Mouse (Mus musculus): ENCODE results near the gene Abr.

The Abr gene

GRCm38 (mm10) chr11:76622152-76622565 lies at the start of gene Abr:
Abr (minus strand) TSS chr11:76622314.
- peak; percentile 28 for DNase-seq

GRCm38 (mm10) chr11:76667807-76668206 lies 45.7 kb upstream of the Abr start:
- no peak for DNase-seq

GRCm38 (mm10) chr11:76666002-76666649 lies 44.0 kb upstream of the Abr start:
- no peak for DNase-seq

- no peak for DNase-seq
Observed at GRCm38 (mm10) chr11:76661790-76662468, 39.8 kb upstream of the Abr start.

GRCm38 (mm10) chr11:76659138-76659930 lies 37.2 kb upstream of the Abr start:
- DNase-seq, result no peak

GRCm38 (mm10) chr11:76657450-76657970 lies 35.4 kb upstream of the Abr start:
- no peak for DNase-seq

GRCm38 (mm10) chr11:76655106-76655505 lies 33.0 kb upstream of the Abr start:
- DNase-seq, result peak; percentile 27

GRCm38 (mm10) chr11:76652838-76653334 lies 30.8 kb upstream of the Abr start:
- DNase-seq, result no peak

- DNase-seq, result no peak
Observed at GRCm38 (mm10) chr11:76650862-76651560, 28.9 kb upstream of the Abr start.

GRCm38 (mm10) chr11:76647500-76647899 lies 25.4 kb upstream of the Abr start:
- peak; percentile 73 for DNase-seq

- no peak for DNase-seq
Observed at GRCm38 (mm10) chr11:76647062-76647461, 24.9 kb upstream of the Abr start.

GRCm38 (mm10) chr11:76645955-76646354 lies 23.8 kb upstream of the Abr start:
- peak; percentile 86 for DNase-seq

GRCm38 (mm10) chr11:76645036-76645435 lies 22.9 kb upstream of the Abr start:
- no peak for DNase-seq

- no peak for DNase-seq
Observed at GRCm38 (mm10) chr11:76644257-76644656, 22.1 kb upstream of the Abr start.

GRCm38 (mm10) chr11:76640231-76640630 lies 18.1 kb upstream of the Abr start:
- DNase-seq, result no peak

GRCm38 (mm10) chr11:76639269-76639985 lies 17.3 kb upstream of the Abr start:
- no peak for DNase-seq

- no peak for DNase-seq
Observed at GRCm38 (mm10) chr11:76630487-76630886, 8.4 kb upstream of the Abr start.

GRCm38 (mm10) chr11:76630023-76630422 lies 7.9 kb upstream of the Abr start:
- no peak for DNase-seq

- DNase-seq, result no peak
Observed at GRCm38 (mm10) chr11:76628613-76629012, 6.5 kb upstream of the Abr start.

- no peak for DNase-seq
Observed at GRCm38 (mm10) chr11:76624881-76625280, 2.8 kb upstream of the Abr start.

- no peak for DNase-seq
Observed at GRCm38 (mm10) chr11:76624071-76624470, 2.0 kb upstream of the Abr start.
